Mouse (Mus musculus): ENCODE data around the gene Syna. TPM values are rescaled to one million over a fixed set of nuclear protein-coding genes. Genes with fewer than 3 reads are reported as not detected.

The Syna gene
- polyA plus RNA-seq (2015; fragmentation: Nextera tagmentation; extraction: Ambion mirVana): 0.46 and 0.92 TPM in 2 replicates

DNA sequence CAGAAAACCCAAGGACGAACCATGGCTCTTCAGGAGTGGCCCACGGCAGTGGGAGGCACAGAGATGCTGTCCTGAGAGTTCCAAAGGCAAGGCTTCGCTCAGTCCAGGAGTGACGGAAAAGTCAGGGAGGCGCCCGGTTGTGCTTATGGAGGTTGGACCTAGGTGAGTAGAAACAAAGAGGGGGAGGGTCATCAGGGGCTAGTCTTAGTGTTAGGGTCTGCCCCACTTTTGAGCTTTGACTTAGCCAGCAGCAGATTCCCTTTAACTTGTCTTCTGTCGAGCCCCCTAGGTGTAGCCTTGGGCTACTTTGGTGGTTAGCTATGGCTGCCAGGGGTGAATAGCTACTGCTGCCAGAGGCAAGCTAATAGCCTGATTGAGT, at the start of gene Syna:
TSS of gene Syna (minus strand) at position 101 of the 379 bp plus-strand sequence.
- Histone ChIP-seq H3K27me3 (ENCODE audit: control insufficient read depth, insufficient read depth, low read depth, low read length) (no peaks in the 10 kb centered on the region), H3K27ac (ENCODE audit: low read length) (no peak within 1 kb of the TSS), H3K9me3 (replicated peaks; ENCODE audit: control insufficient read depth, low read length, poor library complexity, severe bottlenecking) (no peaks in the 10 kb centered on the region), H3K4me1 (ENCODE audit: control insufficient read depth, insufficient read depth, low read length) (peaks cover 10% of the 10 kb centered on the region; the same call in 1 of the 2 replicates), H3K4me3 (ENCODE audit: low read depth, low read length) (no peak within 1 kb of the TSS), H3K36me3 (ENCODE audit: control insufficient read depth, insufficient read depth, low read length) (no peaks in the 10 kb centered on the region), H3K9ac (ENCODE audit: low read depth, low read length) (no peak within 1 kb of the TSS), H3K4me2 (ENCODE audit: low read length) (no peak within 1 kb of the TSS)
- no peak for ATAC-seq
- 92% methylated on average over 7 of the region's 7 CpGs for WGBS

DNA sequence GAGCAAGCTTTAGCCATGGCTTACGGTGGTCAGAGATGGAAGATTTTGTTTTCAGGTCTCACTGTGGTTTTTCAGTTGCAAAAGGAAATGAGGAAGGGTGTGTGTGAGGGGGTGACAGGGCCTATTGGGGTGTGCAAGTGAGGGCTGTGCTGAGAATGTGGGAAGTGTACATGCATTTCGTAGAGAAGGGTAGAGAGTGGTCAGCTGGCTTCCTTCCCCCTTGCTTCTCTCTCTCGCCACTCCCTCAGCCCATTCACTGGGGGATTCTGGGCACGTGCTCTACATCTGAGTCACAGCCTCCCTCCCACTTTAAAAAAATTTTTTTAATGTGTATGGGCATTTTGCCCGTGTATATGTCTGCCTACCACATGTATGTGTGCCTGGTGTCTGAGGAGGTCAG, 47.1 kb upstream of the Syna start:
- H3K27me3 ChIP-seq (ENCODE audit: control insufficient read depth, insufficient read depth, low read depth, low read length): no peaks in the 10 kb centered on the region
- WGBS: 63% methylated on average over 5 of the region's 5 CpGs
- no peaks in the 10 kb centered on the region for H3K36me3 ChIP-seq (ENCODE audit: control insufficient read depth, insufficient read depth, low read length)
- no peak overlapping the region for H3K4me3 ChIP-seq (ENCODE audit: low read depth, low read length)
- H3K9ac ChIP-seq (ENCODE audit: low read depth, low read length): no peak overlapping the region
- H3K4me2 ChIP-seq (ENCODE audit: low read length): no peak overlapping the region
- H3K9me3 ChIP-seq (replicated peaks; ENCODE audit: control insufficient read depth, low read length, poor library complexity, severe bottlenecking): no peaks in the 10 kb centered on the region
- H3K27ac ChIP-seq (ENCODE audit: low read length): no peak overlapping the region
- no peaks in the 10 kb centered on the region for H3K4me1 ChIP-seq (ENCODE audit: control insufficient read depth, insufficient read depth, low read length)
- no peak for ATAC-seq

DNA sequence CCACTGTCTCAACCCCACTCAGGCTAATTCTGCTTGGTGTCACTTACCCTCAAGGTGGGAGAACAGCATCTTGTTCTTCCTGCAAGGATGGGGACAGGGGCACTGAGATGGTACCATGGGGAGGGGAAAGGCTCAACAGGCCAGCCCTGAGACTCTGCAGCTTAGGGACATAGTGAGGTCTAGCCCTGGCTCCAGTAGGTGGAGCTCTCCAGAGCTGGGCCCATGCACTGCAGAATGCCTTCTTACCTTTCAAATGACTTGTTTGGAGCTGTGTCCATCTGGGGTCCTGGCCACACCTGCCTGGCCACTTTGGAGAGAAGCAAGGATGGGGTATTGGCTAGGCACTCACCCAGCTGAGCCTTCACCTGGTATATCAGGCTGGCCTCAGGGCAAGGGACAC, 46.3 kb upstream of the Syna start:
- Histone ChIP-seq H3K4me3 (ENCODE audit: low read depth, low read length) (no peak overlapping the region), H3K27me3 (ENCODE audit: control insufficient read depth, insufficient read depth, low read depth, low read length) (no peaks in the 10 kb centered on the region), H3K9me3 (replicated peaks; ENCODE audit: control insufficient read depth, low read length, poor library complexity, severe bottlenecking) (no peaks in the 10 kb centered on the region), H3K27ac (ENCODE audit: low read length) (no peak overlapping the region), H3K4me1 (ENCODE audit: control insufficient read depth, insufficient read depth, low read length) (no peaks in the 10 kb centered on the region), H3K36me3 (ENCODE audit: control insufficient read depth, insufficient read depth, low read length) (no peaks in the 10 kb centered on the region), H3K9ac (ENCODE audit: low read depth, low read length) (no peak overlapping the region), H3K4me2 (ENCODE audit: low read length) (no peak overlapping the region)
- ATAC-seq: no peak

DNA sequence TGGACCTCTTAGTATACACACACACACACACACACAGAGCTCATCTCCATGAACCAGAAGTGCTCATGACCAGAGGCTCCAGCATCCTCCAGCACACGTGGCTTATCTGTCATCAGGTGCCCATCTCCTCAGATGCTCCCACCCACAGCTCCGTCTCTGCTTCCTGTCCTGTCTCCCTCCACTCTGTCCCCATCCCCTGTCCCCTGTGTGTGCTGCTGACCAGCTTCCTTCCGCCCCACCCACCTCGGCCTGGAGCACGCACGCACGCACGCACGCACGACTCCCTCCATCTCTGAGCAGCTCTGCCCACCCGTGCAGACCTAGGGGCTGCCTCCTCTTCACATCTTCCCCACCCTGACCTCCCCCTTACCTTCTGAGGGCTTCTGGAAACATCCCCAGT, 44.4 kb upstream of the Syna start:
- ATAC-seq: no peak
- Histone ChIP-seq H3K9me3 (replicated peaks; ENCODE audit: control insufficient read depth, low read length, poor library complexity, severe bottlenecking) (no peaks in the 10 kb centered on the region), H3K27me3 (ENCODE audit: control insufficient read depth, insufficient read depth, low read depth, low read length) (no peaks in the 10 kb centered on the region), H3K27ac (ENCODE audit: low read length) (no peak overlapping the region), H3K36me3 (ENCODE audit: control insufficient read depth, insufficient read depth, low read length) (no peaks in the 10 kb centered on the region), H3K4me3 (ENCODE audit: low read depth, low read length) (no peak overlapping the region), H3K4me2 (ENCODE audit: low read length) (no peak overlapping the region), H3K4me1 (ENCODE audit: control insufficient read depth, insufficient read depth, low read length) (no peaks in the 10 kb centered on the region), H3K9ac (ENCODE audit: low read depth, low read length) (no peak overlapping the region)
- WGBS: 92% methylated on average over 11 of the region's 11 CpGs

DNA sequence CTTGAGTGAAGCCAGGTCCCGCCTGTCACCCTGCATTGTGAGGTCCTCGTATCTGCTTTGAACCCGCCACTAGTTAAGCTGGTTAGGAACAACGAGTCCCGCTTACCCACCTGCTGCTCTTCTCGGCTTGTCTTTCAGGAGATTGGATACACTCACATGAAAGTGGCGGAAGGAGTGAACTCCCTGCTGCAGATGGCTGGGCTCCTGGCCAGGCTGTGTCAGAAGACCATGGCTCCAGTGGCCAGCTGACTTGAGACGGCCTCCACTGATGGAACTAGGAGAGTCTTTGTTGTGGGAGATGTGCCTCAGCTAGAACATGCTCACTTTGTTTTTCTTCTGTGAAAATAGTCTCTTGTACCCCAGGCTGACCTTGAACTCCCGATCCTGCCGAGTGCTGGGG, 37.7 kb upstream of the Syna start:
- 82% methylated on average over 10 of the region's 10 CpGs for WGBS
- no peak overlapping the region for H3K4me3 ChIP-seq (ENCODE audit: low read depth, low read length)
- no peaks in the 10 kb centered on the region for H3K27me3 ChIP-seq (ENCODE audit: control insufficient read depth, insufficient read depth, low read depth, low read length)

DNA sequence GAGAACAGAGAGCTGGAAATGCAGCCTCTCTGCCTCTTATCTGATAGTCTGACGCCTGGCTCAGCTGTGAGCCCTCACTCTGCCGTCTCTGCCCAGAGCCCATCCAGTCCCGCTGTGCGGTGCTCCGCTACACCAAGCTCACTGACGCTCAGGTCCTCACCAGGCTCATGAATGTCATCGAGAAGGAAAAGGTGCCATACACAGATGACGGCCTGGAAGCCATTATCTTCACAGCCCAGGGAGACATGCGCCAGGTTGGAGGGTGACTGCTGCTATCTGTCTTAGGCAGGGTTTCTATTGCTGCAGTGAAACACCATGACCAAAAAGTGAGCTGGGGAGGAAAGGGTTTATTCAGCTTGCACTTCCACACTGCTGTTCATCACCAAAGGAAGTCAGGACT, 33.1 kb upstream of the Syna start:
- Histone ChIP-seq H3K4me2 (ENCODE audit: low read length) (no peak overlapping the region), H3K27me3 (ENCODE audit: control insufficient read depth, insufficient read depth, low read depth, low read length) (no peaks in the 10 kb centered on the region), H3K9ac (ENCODE audit: low read depth, low read length) (no peak overlapping the region), H3K36me3 (ENCODE audit: control insufficient read depth, insufficient read depth, low read length) (peaks cover 39% of the 10 kb centered on the region), H3K4me3 (ENCODE audit: low read depth, low read length) (no peak overlapping the region), H3K27ac (ENCODE audit: low read length) (no peak overlapping the region), H3K9me3 (replicated peaks; ENCODE audit: control insufficient read depth, low read length, poor library complexity, severe bottlenecking) (no peaks in the 10 kb centered on the region), H3K4me1 (ENCODE audit: control insufficient read depth, insufficient read depth, low read length) (no peaks in the 10 kb centered on the region)
- WGBS: 88% methylated on average over 9 of the region's 9 CpGs
- ATAC-seq: no peak

More for the DNA sequence above, 37.7 kb upstream of the Syna start:
- no peak overlapping the region for H3K4me2 ChIP-seq (ENCODE audit: low read length)
- H3K9ac ChIP-seq (ENCODE audit: low read depth, low read length): no peak overlapping the region
- H3K27ac ChIP-seq (ENCODE audit: low read length): no peak overlapping the region
- H3K4me1 ChIP-seq (ENCODE audit: control insufficient read depth, insufficient read depth, low read length): no peaks in the 10 kb centered on the region
- peaks cover 34% of the 10 kb centered on the region for H3K36me3 ChIP-seq (ENCODE audit: control insufficient read depth, insufficient read depth, low read length)
- H3K9me3 ChIP-seq (replicated peaks; ENCODE audit: control insufficient read depth, low read length, poor library complexity, severe bottlenecking): no peaks in the 10 kb centered on the region
- ATAC-seq: no peak

DNA sequence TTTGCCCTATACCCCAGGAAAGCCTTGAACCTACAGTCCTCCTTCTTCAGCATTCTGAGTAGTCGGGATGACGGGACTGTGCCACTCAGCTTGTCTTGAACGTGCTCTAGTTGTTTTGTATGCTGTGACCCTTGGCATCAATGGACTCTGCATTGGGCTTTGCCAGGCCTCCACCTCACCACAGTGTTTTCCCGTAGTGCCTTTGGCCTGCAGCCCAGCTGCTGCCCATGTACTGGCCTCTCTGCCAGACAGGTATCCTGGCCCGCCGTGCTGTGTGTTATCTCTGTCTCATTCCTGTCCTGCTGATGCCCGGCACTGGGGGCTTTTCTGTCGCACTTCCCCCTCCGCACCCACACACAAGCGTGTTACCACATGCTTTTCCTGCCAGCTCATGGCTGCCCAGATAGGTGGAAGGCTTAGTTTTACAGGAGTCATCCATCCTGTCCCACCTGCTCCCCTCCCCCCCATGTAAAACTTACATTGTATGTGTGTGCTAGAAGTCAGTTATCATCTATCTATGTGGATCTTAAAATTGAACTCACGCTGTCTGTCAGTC, 32.1 kb upstream of the Syna start:
- Histone ChIP-seq H3K9ac (ENCODE audit: low read depth, low read length) (no peak overlapping the region), H3K4me3 (ENCODE audit: low read depth, low read length) (no peak overlapping the region), H3K36me3 (ENCODE audit: control insufficient read depth, insufficient read depth, low read length) (peaks cover 32% of the 10 kb centered on the region; the same call in 1 of the 2 replicates), H3K9me3 (replicated peaks; ENCODE audit: control insufficient read depth, low read length, poor library complexity, severe bottlenecking) (no peaks in the 10 kb centered on the region), H3K27ac (ENCODE audit: low read length) (no peak overlapping the region), H3K27me3 (ENCODE audit: control insufficient read depth, insufficient read depth, low read depth, low read length) (no peaks in the 10 kb centered on the region), H3K4me1 (ENCODE audit: control insufficient read depth, insufficient read depth, low read length) (no peaks in the 10 kb centered on the region), H3K4me2 (ENCODE audit: low read length) (no peak overlapping the region)
- WGBS: 91% methylated on average over 11 of the region's 11 CpGs
- no peak for ATAC-seq

DNA sequence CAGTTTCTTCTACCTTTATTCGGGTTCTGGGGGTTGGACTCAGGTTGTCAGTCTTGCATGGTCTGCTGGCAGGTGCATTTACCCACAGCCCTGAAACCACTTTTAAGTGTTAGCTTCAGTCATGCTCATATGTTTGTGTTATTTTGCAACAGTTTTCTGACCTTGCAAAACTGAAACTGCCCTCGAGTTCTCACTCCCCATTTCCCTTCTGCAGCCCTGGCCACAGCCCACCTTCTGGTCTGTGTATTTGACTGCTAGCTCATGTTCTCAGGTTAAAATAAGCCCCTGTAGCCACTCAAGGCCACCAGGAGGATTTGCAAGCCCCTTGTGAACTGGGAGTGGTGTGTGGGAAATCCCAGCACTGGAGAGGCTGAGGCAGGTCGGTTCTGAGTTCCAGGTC, 29.9 kb upstream of the Syna start:
- Histone ChIP-seq H3K9ac (ENCODE audit: low read depth, low read length) (no peak overlapping the region), H3K4me1 (ENCODE audit: control insufficient read depth, insufficient read depth, low read length) (no peaks in the 10 kb centered on the region), H3K4me3 (ENCODE audit: low read depth, low read length) (no peak overlapping the region), H3K36me3 (ENCODE audit: control insufficient read depth, insufficient read depth, low read length) (peaks cover 20% of the 10 kb centered on the region; the same call in 1 of the 2 replicates), H3K9me3 (replicated peaks; ENCODE audit: control insufficient read depth, low read length, poor library complexity, severe bottlenecking) (no peaks in the 10 kb centered on the region), H3K27ac (ENCODE audit: low read length) (no peak overlapping the region), H3K27me3 (ENCODE audit: control insufficient read depth, insufficient read depth, low read depth, low read length) (no peaks in the 10 kb centered on the region), H3K4me2 (ENCODE audit: low read length) (no peak overlapping the region)
- 88% methylated on average over 3 of the region's 3 CpGs for WGBS
- no peak for ATAC-seq

DNA sequence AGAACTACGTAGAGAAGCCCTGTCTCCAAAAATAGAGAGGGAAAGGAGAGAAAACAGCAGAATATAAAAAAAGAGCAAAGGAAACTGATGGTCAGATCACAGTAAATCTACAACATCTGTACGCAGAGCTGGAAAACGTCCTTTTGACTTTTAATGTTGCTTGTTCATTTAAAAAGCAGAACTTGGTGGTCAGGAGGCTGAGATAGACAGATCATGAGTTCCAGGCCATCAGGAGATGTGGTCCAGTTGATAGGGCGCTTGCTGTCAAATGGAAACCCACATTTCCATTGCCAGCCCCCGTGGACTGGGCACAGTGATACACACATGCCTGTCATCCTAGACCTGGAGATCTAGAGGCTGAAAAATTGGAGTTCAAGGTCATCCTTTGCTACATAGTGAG, 24.8 kb upstream of the Syna start:
- Histone ChIP-seq H3K27me3 (ENCODE audit: control insufficient read depth, insufficient read depth, low read depth, low read length) (no peaks in the 10 kb centered on the region), H3K4me1 (ENCODE audit: control insufficient read depth, insufficient read depth, low read length) (peaks cover 11% of the 10 kb centered on the region), H3K27ac (ENCODE audit: low read length) (no peak overlapping the region), H3K4me2 (ENCODE audit: low read length) (no peak overlapping the region), H3K9me3 (replicated peaks; ENCODE audit: control insufficient read depth, low read length, poor library complexity, severe bottlenecking) (no peaks in the 10 kb centered on the region), H3K9ac (ENCODE audit: low read depth, low read length) (no peak overlapping the region), H3K4me3 (ENCODE audit: low read depth, low read length) (no peak overlapping the region), H3K36me3 (ENCODE audit: control insufficient read depth, insufficient read depth, low read length) (no peaks in the 10 kb centered on the region)
- 93% methylated on average over 5 of the region's 5 CpGs for WGBS
- ATAC-seq: no peak
